Mouse (Mus musculus): Measurements from ENCODE around the gene Npas3. TPM values are rescaled to one million over a fixed set of nuclear protein-coding genes. Genes with fewer than 3 reads are reported as not detected.
"Not testable (repeated sequence)": the region's sequence is repeated elsewhere in the genome, so short reads cannot be mapped to it uniquely, and the experiment has no call there.

Gene Npas3
- polyA plus RNA-seq, 1 experiment from 2014 or later: not detected

DNA sequence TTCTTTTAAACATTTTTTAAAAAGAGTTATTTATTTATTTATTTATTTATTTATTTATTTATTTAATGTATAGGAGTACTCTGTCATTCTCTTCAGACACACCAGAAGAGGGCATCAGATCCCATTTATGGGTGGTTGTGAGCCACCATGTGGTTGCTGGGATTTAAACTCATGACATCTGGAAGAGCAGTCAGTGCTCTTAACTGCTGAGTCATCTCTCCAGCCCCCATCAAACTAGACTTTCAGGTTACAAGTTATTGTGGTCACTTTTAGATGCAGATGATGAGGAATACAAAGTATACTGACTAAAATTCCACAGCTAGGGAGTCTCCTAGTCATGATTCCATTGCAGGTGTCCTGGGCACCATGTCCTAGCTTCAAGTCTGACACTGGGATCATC, 26.0 kb downstream of the Npas3 start:
- H3K4me3 ChIP-seq (ENCODE audit: inconsistent target); H3K27ac ChIP-seq; H3K79me2 ChIP-seq (ENCODE audit: inconsistent target); H3K36me3 ChIP-seq (ENCODE audit: inconsistent target): not testable (repeated sequence)

DNA sequence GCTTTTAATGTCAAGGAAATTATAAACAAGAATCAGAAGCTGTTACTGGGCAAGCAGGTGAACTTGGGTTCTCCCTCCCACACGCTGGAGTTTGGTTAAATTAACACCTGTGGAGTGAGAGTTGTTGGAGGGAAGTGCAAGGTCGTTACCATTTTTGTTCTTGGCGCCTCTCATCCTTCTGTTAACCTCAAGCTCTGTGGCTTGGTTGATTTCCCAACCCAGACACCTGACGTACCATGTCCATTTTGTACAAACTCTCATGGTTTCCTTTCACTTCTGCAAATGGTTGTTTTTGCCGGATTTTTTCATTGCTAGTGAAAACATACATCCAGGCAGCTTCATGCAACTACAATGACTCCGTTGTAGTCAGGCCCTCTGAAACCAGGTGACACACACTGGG, 28.9 kb downstream of the Npas3 start:
- no peaks in the 10 kb centered on the region for H3K79me2 ChIP-seq (ENCODE audit: inconsistent target)
- 13% methylated on average over 6 of the region's 6 CpGs for WGBS (ENCODE audit: missing documents)
- H3K36me3 ChIP-seq (ENCODE audit: inconsistent target): no peaks in the 10 kb centered on the region
- H3K4me3 ChIP-seq (ENCODE audit: inconsistent target): no peak overlapping the region
- H3K27ac ChIP-seq: no peak overlapping the region

DNA sequence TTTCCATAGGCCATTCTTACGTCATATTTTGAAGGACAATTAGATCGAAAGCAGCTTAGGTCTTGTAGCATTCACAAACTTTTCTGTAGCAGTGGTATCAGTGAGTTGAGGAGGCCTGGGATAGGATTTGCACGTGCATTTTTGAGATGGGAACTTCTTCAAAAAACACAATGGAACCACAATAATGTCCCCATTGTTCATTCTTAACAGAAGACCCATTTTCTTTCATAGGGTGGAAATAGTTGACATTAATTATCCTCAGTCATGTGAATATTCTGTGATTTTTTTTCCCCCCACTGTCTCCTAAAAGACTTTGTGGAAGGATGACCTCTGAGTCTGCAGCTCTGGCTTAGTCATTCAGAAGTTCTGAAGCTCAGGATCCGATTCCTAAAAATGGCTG, 41.9 kb downstream of the Npas3 start:
- Histone ChIP-seq H3K79me2 (ENCODE audit: inconsistent target) (no peaks in the 10 kb centered on the region), H3K4me3 (ENCODE audit: inconsistent target) (no peak overlapping the region), H3K36me3 (ENCODE audit: inconsistent target) (no peaks in the 10 kb centered on the region), H3K27ac (no peak overlapping the region)
- WGBS (ENCODE audit: missing documents): 84% methylated on average over 4 of the region's 4 CpGs

DNA sequence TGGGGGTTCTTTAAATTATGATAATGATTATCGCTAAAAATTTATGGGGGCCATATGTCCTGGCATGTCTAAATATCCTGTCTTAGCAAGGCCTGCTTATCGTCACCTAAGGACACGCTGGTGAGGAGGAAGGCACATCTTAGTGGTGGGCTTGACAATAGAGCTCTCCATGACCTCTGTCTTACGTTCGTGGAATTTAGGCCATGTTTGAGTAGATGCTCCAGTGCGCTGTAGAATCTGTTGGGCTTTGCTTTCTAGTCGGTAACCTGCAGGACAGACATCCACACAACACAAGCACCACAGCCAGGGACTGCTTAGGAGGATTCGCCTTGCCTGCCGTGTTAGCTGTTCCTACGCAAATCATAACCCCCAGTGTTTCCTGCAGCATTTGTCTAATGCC, 42.4 kb downstream of the Npas3 start:
- Histone ChIP-seq H3K27ac (no peak overlapping the region), H3K36me3 (ENCODE audit: inconsistent target) (no peaks in the 10 kb centered on the region), H3K4me3 (ENCODE audit: inconsistent target) (no peak overlapping the region), H3K79me2 (ENCODE audit: inconsistent target) (no peaks in the 10 kb centered on the region)
- 94% methylated on average over 10 of the region's 10 CpGs for WGBS (ENCODE audit: missing documents)

DNA sequence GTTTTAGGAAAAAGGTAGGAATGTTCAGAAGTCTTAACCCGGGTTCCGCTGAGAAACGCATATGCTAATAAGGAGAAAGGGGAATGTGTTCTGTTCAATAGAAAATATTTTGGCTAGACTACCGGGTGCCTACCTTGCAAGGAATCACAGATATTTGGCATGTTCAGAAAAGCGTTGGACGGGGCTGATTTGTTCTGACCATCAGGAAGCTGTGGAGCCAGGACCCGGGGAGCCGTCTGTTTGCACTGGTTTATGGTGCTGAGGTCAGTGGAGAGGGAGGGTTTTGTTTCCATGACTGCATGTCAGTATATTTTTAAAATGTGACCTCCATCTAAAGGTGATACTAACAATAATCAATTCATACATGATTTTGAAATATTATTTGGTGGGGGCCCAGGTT, 43.5 kb downstream of the Npas3 start:
- 97% methylated on average over 8 of the region's 8 CpGs for WGBS (ENCODE audit: missing documents)
- Histone ChIP-seq H3K79me2 (ENCODE audit: inconsistent target) (no peaks in the 10 kb centered on the region), H3K36me3 (ENCODE audit: inconsistent target) (no peaks in the 10 kb centered on the region), H3K4me3 (ENCODE audit: inconsistent target) (no peak overlapping the region), H3K27ac (no peak overlapping the region)

DNA sequence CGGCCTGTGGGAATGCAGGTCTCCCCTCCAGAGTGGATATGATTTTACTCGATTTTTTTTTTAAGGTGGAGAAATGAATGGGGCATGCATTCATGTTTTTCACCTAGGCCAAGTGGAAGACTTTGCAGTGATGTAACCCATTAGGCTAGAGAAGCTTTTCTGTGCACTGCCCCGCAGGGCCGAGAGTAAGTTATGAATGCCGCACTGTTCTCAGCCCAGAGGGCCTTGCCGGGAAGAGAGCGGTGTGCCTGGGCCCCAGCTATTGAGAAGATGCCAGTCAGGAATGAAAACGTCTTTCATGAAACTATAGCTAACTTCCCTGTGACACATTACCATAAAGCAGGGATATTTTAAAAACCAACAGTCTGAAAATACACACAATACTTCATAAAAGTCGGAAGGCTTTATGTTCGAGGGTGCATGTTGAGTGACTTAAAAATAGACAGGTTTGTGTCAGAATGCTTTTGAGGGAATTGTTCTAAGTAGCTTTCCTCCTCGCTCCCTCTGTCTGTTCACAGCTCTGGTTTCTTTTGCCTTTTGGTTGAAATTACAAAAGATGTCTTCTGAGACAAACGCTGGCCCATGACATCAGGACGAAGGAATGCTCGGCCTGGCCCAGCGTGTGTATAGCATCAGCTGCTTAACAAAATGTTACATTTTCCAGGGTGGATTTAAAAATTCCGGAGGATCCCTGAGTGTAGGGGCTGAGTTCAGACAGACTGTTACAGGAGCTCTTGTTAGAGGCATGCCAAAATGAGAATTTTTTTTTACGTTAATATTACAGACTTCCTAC, 44.2 kb downstream of the Npas3 start:
- WGBS (ENCODE audit: missing documents): 87% methylated on average over 17 of the region's 17 CpGs

DNA sequence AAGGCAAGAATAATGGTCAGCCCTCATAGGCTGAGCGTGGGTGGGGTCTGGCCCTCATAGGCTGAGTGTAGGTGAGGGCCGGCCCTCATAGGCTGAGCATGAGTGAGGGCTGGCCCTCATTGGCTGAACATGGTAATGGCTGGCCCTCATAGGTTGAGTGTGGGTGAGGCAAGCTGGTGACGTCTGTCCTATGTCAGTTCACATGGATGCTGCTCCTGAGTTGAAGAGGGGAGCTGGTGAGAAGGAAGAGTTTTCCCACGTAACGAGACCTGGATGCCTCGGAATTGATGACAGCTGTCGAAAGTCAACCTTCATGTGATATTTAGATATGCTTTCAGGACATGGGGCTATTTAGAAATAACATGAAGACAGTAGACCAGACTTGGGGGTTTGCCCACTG, 45.5 kb downstream of the Npas3 start:
- Histone ChIP-seq H3K36me3 (ENCODE audit: inconsistent target) (no peaks in the 10 kb centered on the region), H3K4me3 (ENCODE audit: inconsistent target) (no peak overlapping the region), H3K27ac (no peak overlapping the region), H3K79me2 (ENCODE audit: inconsistent target) (no peaks in the 10 kb centered on the region)
- 87% methylated on average over 7 of the region's 7 CpGs for WGBS (ENCODE audit: missing documents)

More for the DNA sequence above, 44.2 kb downstream of the Npas3 start:
- no peaks in the 10 kb centered on the region for H3K79me2 ChIP-seq (ENCODE audit: inconsistent target)
- H3K36me3 ChIP-seq (ENCODE audit: inconsistent target): no peaks in the 10 kb centered on the region
- no peak overlapping the region for H3K4me3 ChIP-seq (ENCODE audit: inconsistent target)
- no peak overlapping the region for H3K27ac ChIP-seq

DNA sequence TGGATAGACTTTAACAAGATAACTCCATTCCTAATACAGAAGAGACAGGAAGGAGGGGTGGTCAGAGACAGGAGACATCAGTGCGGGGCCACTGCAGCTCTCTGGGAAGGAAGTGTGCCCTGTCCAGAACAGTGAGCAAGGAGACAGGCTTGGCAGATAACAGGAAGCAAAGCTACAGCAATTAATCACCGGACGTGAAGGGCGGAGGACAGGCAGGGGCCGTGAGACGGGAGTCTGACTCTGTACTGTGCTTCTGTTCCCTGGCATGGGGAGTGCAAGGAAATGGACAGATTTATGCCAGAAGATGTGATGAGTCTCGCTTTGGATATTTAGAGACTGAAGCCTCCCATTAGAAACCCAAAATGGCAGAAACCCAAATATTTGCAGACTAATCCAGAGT, 47.3 kb downstream of the Npas3 start:
- Histone ChIP-seq H3K27ac (no peak overlapping the region), H3K36me3 (ENCODE audit: inconsistent target) (no peaks in the 10 kb centered on the region), H3K79me2 (ENCODE audit: inconsistent target) (no peaks in the 10 kb centered on the region), H3K4me3 (ENCODE audit: inconsistent target) (no peak overlapping the region)
- 13% methylated on average over 7 of the region's 7 CpGs for WGBS (ENCODE audit: missing documents)

DNA sequence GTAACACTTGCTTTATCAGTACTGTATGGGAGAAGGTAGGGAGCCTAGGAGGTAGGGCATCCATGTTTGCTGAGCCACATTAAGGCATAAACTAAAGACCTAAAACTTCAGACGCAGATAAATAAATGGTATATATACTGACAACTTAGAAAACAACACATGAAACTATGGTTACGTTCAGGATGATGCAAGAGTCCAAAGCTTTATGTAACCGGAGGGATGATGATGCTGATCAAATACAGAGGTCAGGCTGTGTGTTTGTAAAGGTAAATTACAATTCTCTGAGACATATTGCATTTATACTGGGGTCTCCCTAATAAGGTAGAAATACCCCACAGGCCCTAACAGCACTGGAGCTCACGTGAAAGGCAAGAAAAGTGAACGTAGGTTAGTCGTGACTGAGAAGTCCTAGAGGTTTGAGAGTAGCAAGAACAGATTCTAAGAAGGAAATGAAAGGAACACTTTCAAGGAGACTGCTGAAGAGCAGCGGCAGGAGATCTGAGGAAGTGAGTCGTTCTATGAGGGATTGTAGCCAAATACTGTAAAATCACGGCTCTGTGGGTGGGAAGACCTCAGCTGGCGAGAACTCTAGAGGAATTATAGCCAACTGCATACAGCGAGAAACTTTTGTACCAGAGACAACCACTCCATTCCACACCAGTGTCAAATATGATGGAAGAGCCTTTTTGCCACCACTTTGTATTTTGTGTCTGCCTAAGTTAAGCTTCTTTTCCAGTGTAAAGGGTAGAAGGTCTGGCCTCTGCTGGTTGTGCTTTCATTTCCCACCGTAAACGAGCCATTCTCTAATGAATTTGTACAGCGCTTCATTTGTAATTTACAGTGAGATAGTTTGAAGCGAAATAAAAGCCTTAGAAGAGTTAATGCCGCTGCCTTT, 49.7 kb downstream of the Npas3 start:
- Histone ChIP-seq H3K4me3 (ENCODE audit: inconsistent target) (no peak overlapping the region), H3K27ac (no peak overlapping the region), H3K79me2 (ENCODE audit: inconsistent target) (no peaks in the 10 kb centered on the region), H3K36me3 (ENCODE audit: inconsistent target) (no peaks in the 10 kb centered on the region)
- 66% methylated on average over 15 of the region's 16 CpGs for WGBS (ENCODE audit: missing documents)

DNA sequence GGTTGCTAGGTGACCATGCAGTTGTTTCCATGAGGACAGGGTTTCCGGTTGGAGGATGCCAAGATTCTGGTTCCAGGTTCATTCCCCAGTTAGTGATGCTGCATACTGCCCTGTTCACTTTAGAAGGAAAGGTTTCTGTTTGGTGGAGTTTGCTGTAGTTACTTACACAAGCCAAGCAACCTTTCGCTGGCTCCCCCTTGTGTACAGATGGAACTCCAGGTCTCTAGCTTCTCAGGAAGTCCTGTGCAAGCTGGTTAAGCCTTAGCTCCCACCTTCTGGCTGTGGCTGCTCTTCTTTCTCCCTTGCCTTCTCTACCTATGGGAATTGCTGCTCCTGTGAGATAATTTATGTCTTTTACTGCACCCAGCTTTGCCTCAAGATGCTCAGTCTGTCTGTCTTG, 52.5 kb downstream of the Npas3 start:
- H3K4me3 ChIP-seq (ENCODE audit: inconsistent target): no peak overlapping the region
- H3K36me3 ChIP-seq (ENCODE audit: inconsistent target): no peaks in the 10 kb centered on the region
- no peak overlapping the region for H3K27ac ChIP-seq
- 54% methylated on average over 2 of the region's 2 CpGs for WGBS (ENCODE audit: missing documents)
- no peaks in the 10 kb centered on the region for H3K79me2 ChIP-seq (ENCODE audit: inconsistent target)

DNA sequence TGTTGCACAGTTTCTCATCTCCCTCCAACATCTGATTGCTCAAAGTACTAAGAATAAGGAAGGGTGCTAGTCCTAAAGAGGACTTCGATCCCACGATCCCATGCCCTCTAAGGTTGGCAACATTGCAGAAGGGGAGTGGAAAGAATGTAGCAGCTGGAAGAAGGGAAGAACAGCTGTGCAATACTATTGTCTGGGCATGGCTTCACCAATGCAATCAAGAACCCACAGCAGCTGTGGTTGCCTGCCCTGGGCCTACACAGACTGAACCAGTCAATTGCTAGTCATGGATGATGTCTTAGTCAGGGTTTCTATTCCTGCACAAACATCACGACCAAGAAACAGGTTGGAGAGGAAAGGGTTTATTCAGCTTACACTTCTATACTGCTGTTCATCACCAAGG, 53.7 kb downstream of the Npas3 start:
- Histone ChIP-seq H3K79me2 (ENCODE audit: inconsistent target) (no peaks in the 10 kb centered on the region), H3K27ac (no peak overlapping the region), H3K36me3 (ENCODE audit: inconsistent target) (no peaks in the 10 kb centered on the region), H3K4me3 (ENCODE audit: inconsistent target) (no peak overlapping the region)
- WGBS (ENCODE audit: missing documents): 70% methylated on average over 3 of the region's 3 CpGs

DNA sequence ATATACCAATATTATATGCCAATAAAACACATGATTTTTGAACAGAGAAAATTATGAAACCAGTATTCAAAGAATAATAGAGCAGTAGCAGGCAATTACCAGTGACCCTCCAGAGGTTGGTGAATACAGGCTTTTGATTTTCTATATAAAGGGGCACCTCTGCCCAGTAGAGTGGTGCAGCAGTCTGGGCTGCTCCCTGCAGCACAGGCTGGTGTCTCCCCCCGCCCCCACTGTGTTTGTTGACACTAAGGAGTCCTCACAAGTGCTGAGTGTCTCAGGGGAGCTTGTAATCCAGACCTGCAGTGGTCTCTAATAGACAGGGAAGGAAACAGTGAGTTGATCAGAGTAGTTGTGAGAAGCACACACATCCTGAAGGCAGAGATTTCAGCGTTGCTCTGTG, 68.2 kb downstream of the Npas3 start:
- Histone ChIP-seq H3K27ac (no peak overlapping the region), H3K79me2 (ENCODE audit: inconsistent target) (no peaks in the 10 kb centered on the region), H3K36me3 (ENCODE audit: inconsistent target) (no peaks in the 10 kb centered on the region), H3K4me3 (ENCODE audit: inconsistent target) (no peak overlapping the region)
- WGBS (ENCODE audit: missing documents): 29% methylated on average over 2 of the region's 2 CpGs

DNA sequence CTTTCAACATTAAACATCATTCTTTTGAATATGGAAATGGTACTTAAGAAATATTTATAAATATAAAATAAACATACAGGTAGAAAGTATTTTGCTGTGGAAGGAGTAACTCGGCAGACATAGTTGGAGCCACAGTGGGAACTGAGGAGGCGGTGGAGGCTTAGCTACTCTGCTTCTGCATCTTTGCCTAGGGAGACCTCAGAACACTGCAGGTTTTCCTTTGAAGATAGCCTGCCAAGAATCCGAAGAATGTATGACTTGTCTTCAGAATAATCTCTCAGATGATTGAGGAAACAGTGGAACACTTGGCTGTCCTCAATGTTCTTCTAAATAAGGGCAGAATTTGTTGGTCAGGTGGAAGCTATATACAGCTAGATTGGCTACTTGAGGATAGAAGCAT, 69.3 kb downstream of the Npas3 start:
- H3K79me2 ChIP-seq (ENCODE audit: inconsistent target): no peaks in the 10 kb centered on the region
- H3K4me3 ChIP-seq (ENCODE audit: inconsistent target): no peak overlapping the region
- H3K36me3 ChIP-seq (ENCODE audit: inconsistent target): no peaks in the 10 kb centered on the region
- no peak overlapping the region for H3K27ac ChIP-seq
- WGBS (ENCODE audit: missing documents): 74% methylated on average over 3 of the region's 3 CpGs

DNA sequence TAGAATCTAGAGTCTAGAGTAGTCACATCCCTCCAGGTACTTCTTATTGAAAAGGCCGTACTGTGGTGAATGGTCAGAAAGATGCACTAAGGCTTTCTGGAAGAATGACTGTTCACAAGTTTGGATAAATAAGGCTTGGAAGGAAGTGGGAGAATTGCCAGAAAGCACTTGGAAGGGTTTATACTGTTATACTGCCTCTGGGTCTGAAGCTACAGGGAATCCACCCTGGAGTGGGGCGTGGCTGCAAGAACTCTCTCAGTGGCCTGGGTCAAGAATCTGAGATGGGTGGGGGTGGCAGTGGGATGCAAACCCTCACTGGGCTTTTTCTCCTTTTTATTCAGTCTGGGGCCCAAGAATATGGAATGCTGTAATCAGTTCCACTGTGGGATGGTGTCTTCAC, 72.0 kb downstream of the Npas3 start:
- Histone ChIP-seq H3K27ac (no peak overlapping the region), H3K36me3 (ENCODE audit: inconsistent target) (no peaks in the 10 kb centered on the region), H3K79me2 (ENCODE audit: inconsistent target) (no peaks in the 10 kb centered on the region), H3K4me3 (ENCODE audit: inconsistent target) (no peak overlapping the region)
- 94% methylated on average over 2 of the region's 2 CpGs for WGBS (ENCODE audit: missing documents)

DNA sequence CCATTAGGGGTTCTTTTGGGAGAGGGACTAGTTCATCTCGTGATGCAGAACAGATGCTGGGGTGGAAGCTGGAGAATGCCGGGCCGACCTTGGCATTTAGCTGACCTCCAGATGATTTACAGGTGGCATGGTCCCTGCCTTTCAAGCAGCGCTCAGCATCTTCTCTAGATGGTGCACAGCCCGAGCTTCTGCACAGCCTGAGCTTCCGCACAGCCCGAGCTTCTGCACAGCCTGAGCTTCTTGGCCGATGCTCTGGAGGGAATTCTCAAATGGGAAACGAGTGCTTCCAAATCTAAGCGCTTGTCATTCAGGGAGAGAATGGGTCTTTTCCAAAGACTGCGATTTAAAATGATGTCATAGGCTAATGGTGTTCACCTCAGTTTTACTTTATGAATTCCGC, 72.5 kb downstream of the Npas3 start:
- whole genome bisulfite sequencing (ENCODE audit: missing documents): 88% methylated on average over 12 of the region's 12 CpGs
- Histone ChIP-seq H3K4me3 (ENCODE audit: inconsistent target) (no peak overlapping the region), H3K79me2 (ENCODE audit: inconsistent target) (no peaks in the 10 kb centered on the region), H3K27ac (no peak overlapping the region), H3K36me3 (ENCODE audit: inconsistent target) (no peaks in the 10 kb centered on the region)
